Mouse (Mus musculus) c-Kit-positive CD71-positive TER-119-positive erythroid progenitor cells, embryonic 14.5 days (primary cell): Measurements from ENCODE around the gene Hlcs.
"Not testable (repeated sequence)": the region's sequence is repeated elsewhere in the genome, so short reads cannot be mapped to it uniquely, and the experiment has no call there.

ENCODE experiments used
- DNase-seq: peaks from one replicate; pipeline ENCODE4 v3.0.0-alpha.2; 2013; ENCODE audit warnings: low spot score

Hlcs gene

DNA sequence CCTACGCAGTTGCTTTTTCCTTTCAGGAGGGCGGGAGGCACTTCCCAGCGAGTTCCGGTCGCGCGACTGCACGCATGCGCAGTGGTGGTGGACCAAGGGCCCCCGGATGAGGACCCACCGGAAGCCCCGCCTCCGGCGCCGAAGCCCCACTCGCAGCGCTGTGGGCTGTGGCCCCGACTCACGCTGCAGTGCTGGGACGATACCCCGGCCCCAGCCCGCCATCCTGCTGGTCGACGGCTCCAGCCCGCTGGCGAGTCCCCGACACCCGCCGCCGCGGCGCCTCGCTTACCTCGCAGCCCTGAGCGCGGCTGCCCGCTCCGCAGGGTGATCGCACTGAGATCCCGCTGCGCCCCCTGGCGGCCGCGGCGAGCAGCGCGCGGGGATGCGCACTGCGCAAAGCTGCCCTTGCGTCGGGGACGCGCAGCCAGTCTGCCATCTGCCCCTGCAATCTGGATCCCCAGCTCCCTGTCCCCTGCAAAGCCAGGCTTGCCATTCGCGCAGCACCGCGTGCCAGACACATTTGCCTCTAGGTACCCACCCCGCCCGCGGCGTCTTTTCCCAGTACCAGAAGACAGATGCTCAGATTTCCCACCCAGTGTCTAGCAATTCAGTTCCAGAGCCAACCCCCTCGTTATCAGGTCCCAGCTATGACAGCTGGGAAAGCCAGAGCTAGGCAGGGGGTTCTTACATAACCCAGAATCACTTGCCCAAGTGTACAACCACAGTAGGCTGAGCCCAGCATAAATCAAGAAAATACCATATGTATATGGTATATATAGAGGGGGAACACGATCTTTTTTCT is at the start of gene Hlcs:
Hlcs (minus strand) TSS at position 343 of the 802 bp plus-strand sequence.
- DNase-seq, result peak; percentile 94

- no peak for DNase-seq
Observed at GRCm38 (mm10) chr16:94362174-94362873, 49.0 kb upstream of the Hlcs start.

- DNase-seq, result no peak
Observed at GRCm38 (mm10) chr16:94360578-94361350, 47.4 kb upstream of the Hlcs start.

DNA sequence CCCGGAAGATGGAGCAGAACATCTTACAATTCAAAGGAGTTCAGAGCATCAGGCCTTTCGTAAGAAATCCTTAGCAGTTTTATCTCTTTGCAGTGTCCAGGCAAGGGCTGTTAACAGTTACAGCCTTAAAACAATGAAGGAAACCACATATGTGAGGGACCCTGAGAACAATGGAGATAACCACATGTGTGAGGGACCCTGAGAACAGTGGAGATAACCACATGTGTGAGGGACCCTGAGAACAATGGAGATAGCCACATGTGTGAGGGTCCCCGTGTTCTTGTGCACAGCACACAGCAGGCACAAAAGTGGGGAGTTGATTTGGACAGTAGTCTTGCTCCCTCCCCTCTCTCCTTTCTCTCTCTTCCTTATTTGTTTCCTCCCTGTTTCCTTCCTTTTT is 44.7 kb upstream of the Hlcs start:
- DNase-seq, result no peak

- no peak for DNase-seq
Observed at GRCm38 (mm10) chr16:94356776-94357494, 43.6 kb upstream of the Hlcs start.

DNA sequence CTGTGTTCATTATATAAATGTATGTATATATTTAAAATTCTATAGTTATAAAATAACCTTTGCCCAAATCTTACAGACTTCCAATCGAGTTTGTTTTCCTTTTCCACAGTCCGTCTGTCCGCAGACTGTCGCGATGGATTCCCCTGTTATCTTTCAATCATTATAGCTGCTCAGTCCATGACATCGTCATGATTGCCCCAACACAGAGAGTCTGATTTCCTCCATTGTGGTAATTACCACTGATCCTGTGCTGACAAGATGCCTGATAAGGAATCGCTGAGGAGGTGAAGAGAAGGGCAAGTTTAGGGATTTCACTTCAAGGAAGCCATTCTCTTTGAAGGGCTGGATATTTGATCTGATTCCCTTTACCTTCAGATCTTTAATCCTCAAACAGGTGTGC is 42.7 kb upstream of the Hlcs start:
- no peak for DNase-seq

- no peak for DNase-seq
Observed at GRCm38 (mm10) chr16:94354450-94354849, 41.1 kb upstream of the Hlcs start.

GRCm38 (mm10) chr16:94350287-94350677 is 36.9 kb upstream of the Hlcs start:
- no peak for DNase-seq

DNA sequence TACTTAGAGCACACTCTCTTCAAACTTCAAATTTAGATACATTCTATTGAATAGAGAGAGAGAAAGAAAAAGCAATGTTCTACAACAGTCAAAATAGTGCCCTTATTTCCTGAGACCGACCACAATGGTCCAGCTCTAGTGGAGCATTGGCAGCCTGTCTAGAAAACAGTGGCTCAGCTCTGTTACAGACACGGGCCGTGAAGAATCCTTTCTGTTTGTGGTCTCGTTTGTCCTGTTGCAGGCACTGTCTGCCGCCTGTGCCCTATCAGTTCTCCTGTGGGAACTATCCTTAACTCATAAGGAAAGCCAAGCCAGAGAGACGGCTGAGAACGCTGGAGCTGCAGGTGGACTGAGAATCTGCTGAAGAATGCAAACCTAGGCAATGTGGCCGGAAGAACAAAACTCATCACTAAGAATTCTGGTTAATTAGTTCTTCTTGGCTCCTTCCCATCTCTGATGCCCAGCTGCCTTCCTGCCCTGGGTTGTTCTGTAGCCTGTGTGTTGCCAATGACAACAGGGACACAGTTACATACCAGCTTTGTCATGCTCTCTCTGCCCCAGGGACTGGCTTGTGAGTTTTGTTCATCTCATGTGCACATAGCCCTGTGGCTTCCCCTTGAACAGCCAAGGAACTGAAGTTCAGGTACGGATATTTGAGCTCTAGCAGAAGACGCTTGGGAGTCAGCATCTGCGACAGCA is 36.4 kb upstream of the Hlcs start:
- no peak for DNase-seq

DNA sequence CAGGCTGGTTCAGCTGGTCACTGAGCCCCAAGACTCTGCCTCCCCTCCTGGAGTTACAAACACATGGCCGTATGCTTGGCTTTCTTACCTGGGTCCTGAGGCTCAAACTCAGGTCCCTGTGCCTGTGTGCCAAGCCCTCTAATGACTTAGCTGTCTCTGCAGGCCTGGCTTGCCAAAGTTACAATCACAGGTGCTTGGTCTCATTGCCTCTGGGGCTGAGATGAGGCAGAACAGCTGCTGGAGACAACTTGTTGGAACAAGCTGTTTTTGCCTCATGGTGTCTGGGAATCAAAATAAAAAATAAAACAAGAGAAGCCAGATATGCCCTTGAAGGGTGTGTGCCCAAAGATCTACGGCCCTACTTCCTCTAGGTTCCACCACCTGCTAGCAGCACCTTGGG is 35.4 kb upstream of the Hlcs start:
- no peak for DNase-seq

GRCm38 (mm10) chr16:94347080-94347731 is 33.8 kb upstream of the Hlcs start:
- no peak for DNase-seq

GRCm38 (mm10) chr16:94345733-94346132 is 32.4 kb upstream of the Hlcs start:
- DNase-seq, result no peak

- DNase-seq, result not testable (repeated sequence)
Observed at GRCm38 (mm10) chr16:94339164-94340160, 26.1 kb upstream of the Hlcs start.

DNA sequence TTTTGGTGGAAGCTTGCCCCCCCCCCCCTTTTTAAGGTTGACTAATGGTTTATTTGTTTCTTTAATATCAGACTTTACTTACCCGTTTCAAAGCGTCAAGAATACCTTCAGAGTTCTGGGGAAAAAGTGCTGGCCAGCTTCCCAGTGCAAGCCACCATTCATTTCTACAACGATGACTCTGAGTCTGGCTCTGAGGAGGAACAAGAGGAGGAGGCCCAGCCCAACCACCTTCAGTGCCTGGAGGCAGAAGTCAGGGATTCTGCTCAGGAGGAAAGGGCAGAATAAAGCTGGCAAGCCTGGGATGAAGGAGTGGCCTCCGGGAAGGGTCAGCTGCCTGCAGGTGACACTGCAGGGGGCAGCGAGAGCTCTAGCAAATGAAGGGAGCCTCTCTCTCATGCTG is 22.3 kb upstream of the Hlcs start:
- no peak for DNase-seq

GRCm38 (mm10) chr16:94331886-94332252 is 18.5 kb upstream of the Hlcs start:
- DNase-seq, result peak; percentile 71

DNA sequence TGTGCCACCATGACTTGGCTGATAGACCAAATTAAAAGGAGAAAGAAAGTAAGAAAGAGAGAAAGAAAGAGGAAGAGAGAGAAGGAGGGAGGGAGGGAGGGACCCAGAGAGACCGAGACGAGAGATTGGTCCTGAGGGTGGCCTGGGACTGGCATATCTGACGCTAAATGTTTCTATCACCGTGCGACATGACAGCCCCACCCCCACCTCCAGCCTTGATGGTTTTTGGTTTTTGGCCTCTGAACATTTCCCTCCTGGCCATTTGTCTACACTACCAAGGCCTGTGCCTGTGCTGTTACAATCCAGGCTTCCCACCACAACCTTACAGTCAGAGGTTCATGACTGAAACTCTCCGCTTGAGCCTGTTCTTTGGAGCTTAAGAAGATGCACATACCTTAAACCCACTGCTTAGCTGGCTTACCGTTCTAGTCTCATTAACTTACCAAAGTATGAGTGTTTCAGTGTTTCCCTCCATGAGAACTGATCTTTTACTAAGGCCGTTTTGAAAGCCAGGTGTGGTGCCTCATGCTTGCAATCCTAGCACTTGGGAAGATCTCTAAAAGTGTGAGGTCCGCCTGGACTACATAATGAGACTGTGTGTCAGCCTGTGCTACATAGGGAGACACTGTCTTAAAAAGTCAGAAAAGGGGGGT is 18.0 kb upstream of the Hlcs start:
- no peak for DNase-seq

DNA sequence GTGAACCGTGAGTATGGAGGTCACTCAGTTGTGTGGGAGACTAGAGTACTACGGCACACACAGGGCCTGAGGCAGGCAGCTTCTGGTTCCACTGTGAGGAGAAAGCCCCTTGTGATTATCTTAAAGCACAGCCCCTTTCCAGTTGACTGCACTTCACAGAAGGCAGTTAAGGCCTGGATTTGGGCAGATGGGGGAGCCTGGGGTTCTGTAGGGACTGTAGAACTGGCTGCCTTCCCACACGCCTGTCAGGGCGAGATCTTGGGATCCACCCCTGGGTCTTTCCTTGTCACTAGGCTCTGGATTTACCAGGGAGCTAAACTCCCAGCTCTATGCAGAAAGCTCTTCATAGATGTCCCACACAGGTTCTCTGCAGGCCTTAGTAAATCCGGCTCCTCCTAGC is 17.1 kb upstream of the Hlcs start:
- no peak for DNase-seq

GRCm38 (mm10) chr16:94328881-94329867 is 15.8 kb upstream of the Hlcs start:
- no peak for DNase-seq
